Mouse (Mus musculus) regulatory T cell (primary cell): ENCODE results near the gene Ezr.

Source experiments
- in situ Hi-C: fragments of 300-600 bp; cut with MboI, MseI; formaldehyde crosslinking; loops from one replicate; pipeline ENCODE4 v1.15.1; 2025; ENCODE audit warnings: high pct_unique_total_duplicates

Ezr gene

GRCm38 (mm10) chr17:6771661-6772489 lies 10.7 kb downstream of the Ezr start:
- in situ Hi-C loops, result loop anchor here (10.0 kb wide), 1 partner anchor 113 kb away; no protein-coding TSS in a partner anchor

- in situ Hi-C loops, result loop anchor here (10.0 kb wide), 1 partner anchor 115 kb away; no protein-coding TSS in a partner anchor
These were observed 13.0 kb downstream of the Ezr start for GRCm38 (mm10) chr17:6769602-6770001.

- in situ Hi-C loops, result no loop called here
These were observed 14.2 kb downstream of the Ezr start for GRCm38 (mm10) chr17:6768301-6768788.

- in situ Hi-C loops, result no loop called here
These were observed 14.8 kb downstream of the Ezr start for GRCm38 (mm10) chr17:6767771-6768170.

- in situ Hi-C loops, result no loop called here
These were observed 15.8 kb downstream of the Ezr start for GRCm38 (mm10) chr17:6766823-6767222.

GRCm38 (mm10) chr17:6765886-6766285 lies 16.7 kb downstream of the Ezr start:
- in situ Hi-C loops, result no loop called here

- in situ Hi-C loops, result no loop called here
These were observed 17.9 kb downstream of the Ezr start for GRCm38 (mm10) chr17:6764730-6765129.

GRCm38 (mm10) chr17:6764227-6764593 lies 18.4 kb downstream of the Ezr start:
- in situ Hi-C loops, result no loop called here

GRCm38 (mm10) chr17:6763513-6764226 lies 18.9 kb downstream of the Ezr start:
- in situ Hi-C loops, result no loop called here

- in situ Hi-C loops, result no loop called here
These were observed 22.8 kb downstream of the Ezr start for GRCm38 (mm10) chr17:6759717-6760292.

GRCm38 (mm10) chr17:6758845-6759244 lies 23.7 kb downstream of the Ezr start:
- in situ Hi-C loops, result no loop called here

- in situ Hi-C loops, result no loop called here
These were observed 24.7 kb downstream of the Ezr start for GRCm38 (mm10) chr17:6757902-6758301.

- in situ Hi-C loops, result no loop called here
These were observed 26.7 kb downstream of the Ezr start for GRCm38 (mm10) chr17:6755873-6756272.

GRCm38 (mm10) chr17:6755176-6755575 lies 27.4 kb downstream of the Ezr start:
- in situ Hi-C loops, result no loop called here

GRCm38 (mm10) chr17:6752375-6752774 lies 30.2 kb downstream of the Ezr start:
- in situ Hi-C loops, result no loop called here

- in situ Hi-C loops, result no loop called here
These were observed 31.2 kb downstream of the Ezr start for GRCm38 (mm10) chr17:6751221-6751859.

GRCm38 (mm10) chr17:6748779-6749464 lies 33.7 kb downstream of the Ezr start:
- in situ Hi-C loops, result loop anchor here (25.0 kb wide), 1 partner anchor 1213 kb away; no protein-coding TSS in a partner anchor

GRCm38 (mm10) chr17:6747478-6747877 lies 35.1 kb downstream of the Ezr start:
- in situ Hi-C loops, result loop anchor here (25.0 kb wide), 1 partner anchor 1215 kb away; no protein-coding TSS in a partner anchor

- in situ Hi-C loops, result loop anchor here (25.0 kb wide), 1 partner anchor 1216 kb away; no protein-coding TSS in a partner anchor
These were observed 35.9 kb downstream of the Ezr start for GRCm38 (mm10) chr17:6746452-6747231.

GRCm38 (mm10) chr17:6745975-6746374 lies 36.6 kb downstream of the Ezr start:
- in situ Hi-C loops, result loop anchor here (25.0 kb wide), 1 partner anchor 1216 kb away; no protein-coding TSS in a partner anchor
